In the genomic region with DNA sequence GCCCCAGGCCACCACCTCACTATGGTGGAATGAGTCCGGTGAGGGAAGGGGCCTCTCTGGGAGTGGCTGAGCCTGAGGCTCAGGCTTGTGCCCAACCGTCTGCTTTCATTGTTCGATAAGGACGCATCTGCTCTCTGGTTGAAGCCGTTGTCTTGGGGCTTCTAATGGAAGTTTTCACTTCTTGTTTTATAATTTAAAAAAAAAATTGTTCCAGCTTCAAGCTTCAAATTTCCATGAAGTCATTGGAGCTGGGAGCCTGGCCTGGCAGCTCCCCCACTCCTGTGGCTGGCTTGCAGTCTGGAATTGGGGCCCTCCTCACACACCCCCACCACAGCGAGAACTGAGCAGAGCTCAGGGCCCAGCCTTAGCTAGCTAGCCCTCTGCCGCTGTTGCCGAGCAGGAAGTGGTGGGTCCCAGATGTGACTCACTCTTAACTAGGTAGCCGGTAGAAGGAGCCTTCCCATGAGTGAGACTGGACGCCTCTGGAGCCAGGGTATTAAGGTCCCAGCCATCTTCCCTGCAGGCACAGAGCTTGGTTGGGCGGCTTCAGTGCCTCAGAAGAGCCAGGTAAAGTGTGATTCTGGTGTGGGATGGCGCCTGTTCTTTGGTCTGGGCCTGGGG, we compare ENCODE assay signal across 8 mouse cellular contexts. TPM values are rescaled to one million over a fixed set of nuclear protein-coding genes. Genes with fewer than 3 reads are reported as not detected.
A peak's percentile ranks its signal among the peaks of the same experiment; 100 is the strongest.
DNase-seq lines count a peak whose midpoint lies in the region; ATAC-seq and TF ChIP-seq lines count a peak whose summit lies in the region.

No protein-coding gene starts in this region.

- DNase-seq in forebrain, embryonic 10.5 days (ENCODE audit: extremely low spot score, low spot score), result no peak
- peak; percentile 55 for DNase-seq in heart, postnatal 4 days
- DNase-seq in cerebellum, postnatal 25 days, result no peak
- no peak for DNase-seq in adrenal gland, adult (ENCODE audit: inconsistent age in 2 of 2, low spot score in 1 of 2)
- DNase-seq in kidney, postnatal 36 days, result no peak

- ATAC-seq in forebrain, embryonic 12.5 days (ENCODE audit: low FRiP score), result no peak

- 75% methylated on average over 12 of the region's 12 CpGs for WGBS in forebrain, embryonic 10.5 days
- 74% methylated on average over 12 of the region's 12 CpGs for WGBS in forebrain, embryonic 12.5 days
- WGBS in bone marrow, adult 2 months, result 7% methylated on average over 12 of the region's 12 CpGs

- no peak for TF ChIP-seq CTCF in bone marrow, adult 2 months (IDR thresholded peaks at IDR 0.05; ENCODE audit: control insufficient read depth, insufficient read depth, low read length)

- H3K79me2 ChIP-seq in myocyte (ENCODE audit: control insufficient read depth, insufficient read depth), result peaks cover 78% of the 10 kb centered on the region

- no peak overlapping the region for H3K4me2 ChIP-seq in forebrain, embryonic 12.5 days
- H3K4me2 ChIP-seq in myocyte (ENCODE audit: low read depth), result peak overlapping the region; percentile 82

- no peak overlapping the region for H3K9ac ChIP-seq in forebrain, embryonic 12.5 days

- no peak overlapping the region for H3ac ChIP-seq in myocyte (ENCODE audit: control insufficient read depth, insufficient read length)

- no peaks in the 10 kb centered on the region for H3K36me3 ChIP-seq in forebrain, embryonic 10.5 days (replicated peaks)
- H3K36me3 ChIP-seq in forebrain, embryonic 12.5 days (replicated peaks), result no peaks in the 10 kb centered on the region
- H3K36me3 ChIP-seq in myocyte (ENCODE audit: control insufficient read depth, insufficient read depth), result no peaks in the 10 kb centered on the region

- H3K27me3 ChIP-seq in forebrain, embryonic 10.5 days (ENCODE audit: poor library complexity, severe bottlenecking), result no peaks in the 10 kb centered on the region
- no peaks in the 10 kb centered on the region; the same call in 1 of the 2 replicates for H3K27me3 ChIP-seq in forebrain, embryonic 12.5 days
- no peaks in the 10 kb centered on the region for H3K27me3 ChIP-seq in myocyte (ENCODE audit: control insufficient read depth, insufficient read depth, insufficient read length)

- no peaks in the 10 kb centered on the region for H3K9me3 ChIP-seq in forebrain, embryonic 10.5 days
- H3K9me3 ChIP-seq in forebrain, embryonic 12.5 days, result no peaks in the 10 kb centered on the region

- TF ChIP-seq POLR2A in bone marrow, adult 2 months (IDR thresholded peaks at IDR 0.05; ENCODE audit: borderline replicate concordance, control insufficient read depth, low read depth, low read length), result peak; percentile 43; the same call in 1 of the 2 replicates
- no peak for TF ChIP-seq POLR2A in myocyte (IDR thresholded peaks at IDR 0.05; ENCODE audit: insufficient read length, low read depth)

- no peak overlapping the region for H3K4me3 ChIP-seq in forebrain, embryonic 10.5 days
- no peak overlapping the region for H3K4me3 ChIP-seq in forebrain, embryonic 12.5 days (replicated peaks)
- H3K4me3 ChIP-seq in bone marrow, adult 2 months (replicated peaks; ENCODE audit: control insufficient read depth, low read depth, low read length), result peak overlapping the region; percentile 45
- H3K4me3 ChIP-seq in myocyte, result peak overlapping the region; percentile 8

- peaks cover 19% of the 10 kb centered on the region; the same call in 1 of the 2 replicates for H3K4me1 ChIP-seq in forebrain, embryonic 10.5 days
- H3K4me1 ChIP-seq in forebrain, embryonic 12.5 days, result no peaks in the 10 kb centered on the region
- H3K4me1 ChIP-seq in bone marrow, adult 2 months (ENCODE audit: control insufficient read depth, insufficient read depth, low read length), result peaks cover 14% of the 10 kb centered on the region

- peak overlapping the region; percentile 62 for H3K27ac ChIP-seq in forebrain, embryonic 10.5 days
- H3K27ac ChIP-seq in forebrain, embryonic 12.5 days, result no peak overlapping the region
- H3K27ac ChIP-seq in bone marrow, adult 2 months (ENCODE audit: control insufficient read depth, insufficient read depth, low read depth, low read length, poor library complexity), result peak overlapping the region; percentile 88

TF ChIP-seq in myocyte, 11 proteins besides CTCF, POLR2A, EP300 and RAD21:
- peak in 1 of 3 experiments; percentile 2 for TF ChIP-seq MYOD1 (IDR thresholded peaks at IDR 0.05; ENCODE audit: control insufficient read depth in 1 of 3, insufficient read length in 2 of 3, low read depth in 2 of 3)
- no peak for TF ChIP-seq SRF (IDR thresholded peaks at IDR 0.05; ENCODE audit: control insufficient read depth, insufficient read length, low read depth)

RNA-seq across cellular contexts. Expression of a gene that starts 16.5 kb away (rescaled TPM):
- 3.1 and 4.0 TPM in 2 replicates for polyA plus RNA-seq in forebrain, embryonic 10.5 days (2016; fragmentation: Nextera tagmentation; extraction: Ambion mirVana)
- 2.2 and 2.5 TPM in 2 replicates for polyA plus RNA-seq in forebrain, embryonic 12.5 days (2016; fragmentation: Nextera tagmentation; extraction: Ambion mirVana)
- polyA plus RNA-seq in bone marrow, adult 2 months (2011; ENCODE audit: insufficient read depth, insufficient read length, low replicate concordance, missing spikeins), result 18.7 and 66.8 TPM in 2 replicates
- 1 to 10 TPM; 4.0 to 5.4 TPM for total RNA-seq in heart, postnatal 4 days (2021)
- 72.3 TPM for polyA plus RNA-seq in myocyte (2012; fragmentation: generic; extraction: Trizol)

Comparison
In these comparisons a context has a peak if more than half of its experiments do, and no peak if none do; other contexts are left out.
1. H3K4me3 ChIP-seq: peak in bone marrow, adult 2 months (single experiment) and myocyte (single experiment); none in forebrain, embryonic 10.5 days (single experiment) and forebrain, embryonic 12.5 days (single experiment).